Mouse (Mus musculus) lung, postnatal 0 days (tissue): ENCODE measurements around the gene Cdnf.

ENCODE experiments used
- CTCF ChIP-seq: IDR thresholded peaks from 2 replicates; pipeline ENCODE4 v1.5.1; 2016; ENCODE audit warnings: antibody characterized with exemption, mild to moderate bottlenecking
- EP300 ChIP-seq: IDR thresholded peaks from 2 replicates; pipeline ENCODE4 v1.6.1; 2016; ENCODE audit warnings: antibody characterized with exemption, mild to moderate bottlenecking, control low read depth

DNA sequence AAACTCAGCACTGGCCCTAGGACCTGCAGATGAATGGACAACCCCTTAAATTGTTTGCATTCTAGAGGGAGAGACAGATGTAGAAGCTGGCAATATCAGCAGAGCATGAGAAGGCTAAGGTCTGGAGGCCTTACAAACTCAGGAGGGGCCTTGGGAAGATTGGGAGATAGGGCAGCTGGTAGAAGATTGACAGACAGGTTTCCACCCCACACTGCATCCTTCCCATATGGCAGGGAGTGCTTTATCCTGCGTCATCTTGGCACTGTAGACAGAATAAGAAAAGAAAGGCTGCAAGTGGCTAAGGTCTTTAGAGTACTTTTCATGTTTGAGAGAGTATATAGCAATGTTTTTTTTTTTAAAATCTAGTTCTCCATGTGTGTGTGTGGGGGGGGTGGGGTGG, 62.3 kb downstream of the Cdnf start:
- TF ChIP-seq CTCF (no peak), EP300 (no peak)
